Mouse (Mus musculus) E14TG2a.4 (cell line): ENCODE measurements at regions not wholly inside any gene's neighbourhood (a gene's known extent, or its start where the extent isn't known, plus 50 kb on each side); places are given as distances from the start of the nearest gene placed in this dataset.
"Not testable (repeated sequence)": the region's sequence is repeated elsewhere in the genome, so short reads cannot be mapped to it uniquely, and the experiment has no call there.

Experiments
- H3K27me3 ChIP-seq: 2 replicates; pipeline ENCODE4 v1.6.1; 2014; ENCODE audit warnings: low read length, control low read depth; ENCODE audit not compliant: insufficient read depth
- H3K36me3 ChIP-seq: 2 replicates; pipeline ENCODE4 v1.6.1; 2014; ENCODE audit warnings: low read length, control low read depth; ENCODE audit not compliant: insufficient read depth
- H3K4me1 ChIP-seq: replicated peaks from 2 replicates; pipeline ENCODE4 v1.6.1; 2014; ENCODE audit warnings: low read depth, low read length, control low read depth
- H3K4me3 ChIP-seq: replicated peaks from 2 replicates; pipeline ENCODE4 v1.5.1; 2014; ENCODE audit warnings: mild to moderate bottlenecking, low read length
- H3K9me3 ChIP-seq: 2 replicates; pipeline ENCODE4 v1.6.1; 2014; ENCODE audit warnings: low read length, control low read depth
- CTCF ChIP-seq: conservative IDR thresholded peaks from 2 replicates; pipeline ENCODE4 v1.5.1; 2014; ENCODE audit warnings: low read length
- NANOG ChIP-seq: IDR thresholded peaks from 2 replicates; pipeline ENCODE4 v1.6.1; 2014; ENCODE audit warnings: borderline replicate concordance, low read length, mixed read lengths
- POU5F1 ChIP-seq: IDR thresholded peaks from 2 replicates; pipeline ENCODE4 v1.6.1; 2014; ENCODE audit warnings: low read length, borderline replicate concordance

- H3K27me3 ChIP-seq = no peaks in the 10 kb centered on the region
- TF ChIP-seq POU5F1 = no peak
- no peak for TF ChIP-seq CTCF
- no peaks in the 10 kb centered on the region for H3K36me3 ChIP-seq
- peaks cover 13% of the 10 kb centered on the region for H3K4me1 ChIP-seq
- H3K9me3 ChIP-seq = no peaks in the 10 kb centered on the region
- H3K4me3 ChIP-seq = no peak overlapping the region
Observed at GRCm38 (mm10) chr16:31570311-31571139, 92.7 kb upstream of the Dlg1 start.

GRCm38 (mm10) chr16:31573833-31574232 is 89.4 kb upstream of the Dlg1 start:
- H3K9me3 ChIP-seq, H3K36me3 ChIP-seq, H3K27me3 ChIP-seq, H3K4me3 ChIP-seq, H3K4me1 ChIP-seq: not testable (repeated sequence)

- not testable (repeated sequence) for H3K27me3 ChIP-seq, H3K4me3 ChIP-seq, H3K9me3 ChIP-seq, H3K36me3 ChIP-seq, H3K4me1 ChIP-seq
Observed at GRCm38 (mm10) chr16:31575646-31576045, 87.6 kb upstream of the Dlg1 start.

GRCm38 (mm10) chr16:31576422-31576821 is 86.8 kb upstream of the Dlg1 start:
- H3K36me3 ChIP-seq = no peaks in the 10 kb centered on the region
- no peaks in the 10 kb centered on the region for H3K27me3 ChIP-seq
- TF ChIP-seq NANOG (no peak), POU5F1 (no peak), CTCF (no peak)
- no peak overlapping the region for H3K4me3 ChIP-seq
- H3K4me1 ChIP-seq = peaks cover 4% of the 10 kb centered on the region
- H3K9me3 ChIP-seq = no peaks in the 10 kb centered on the region

GRCm38 (mm10) chr16:31577347-31577746 is 85.9 kb upstream of the Dlg1 start:
- H3K36me3 ChIP-seq = no peaks in the 10 kb centered on the region
- no peaks in the 10 kb centered on the region for H3K27me3 ChIP-seq
- H3K9me3 ChIP-seq = no peaks in the 10 kb centered on the region
- no peak overlapping the region for H3K4me3 ChIP-seq
- H3K4me1 ChIP-seq = peaks cover 4% of the 10 kb centered on the region
- TF ChIP-seq POU5F1 = no peak
- no peak for TF ChIP-seq NANOG
- no peak for TF ChIP-seq CTCF

GRCm38 (mm10) chr16:31579318-31579717 is 83.9 kb upstream of the Dlg1 start:
- no peak for TF ChIP-seq NANOG
- no peak for TF ChIP-seq POU5F1
- no peak for TF ChIP-seq CTCF
- Histone ChIP-seq H3K4me3 (no peak overlapping the region), H3K4me1 (peaks cover 4% of the 10 kb centered on the region)

GRCm38 (mm10) chr16:31580779-31581178 is 82.5 kb upstream of the Dlg1 start:
- no peaks in the 10 kb centered on the region for H3K27me3 ChIP-seq
- H3K4me3 ChIP-seq = no peak overlapping the region

More at GRCm38 (mm10) chr16:31579318-31579717, 83.9 kb upstream of the Dlg1 start:
- no peaks in the 10 kb centered on the region for H3K36me3 ChIP-seq
- no peaks in the 10 kb centered on the region for H3K9me3 ChIP-seq
- H3K27me3 ChIP-seq = no peaks in the 10 kb centered on the region

DNA sequence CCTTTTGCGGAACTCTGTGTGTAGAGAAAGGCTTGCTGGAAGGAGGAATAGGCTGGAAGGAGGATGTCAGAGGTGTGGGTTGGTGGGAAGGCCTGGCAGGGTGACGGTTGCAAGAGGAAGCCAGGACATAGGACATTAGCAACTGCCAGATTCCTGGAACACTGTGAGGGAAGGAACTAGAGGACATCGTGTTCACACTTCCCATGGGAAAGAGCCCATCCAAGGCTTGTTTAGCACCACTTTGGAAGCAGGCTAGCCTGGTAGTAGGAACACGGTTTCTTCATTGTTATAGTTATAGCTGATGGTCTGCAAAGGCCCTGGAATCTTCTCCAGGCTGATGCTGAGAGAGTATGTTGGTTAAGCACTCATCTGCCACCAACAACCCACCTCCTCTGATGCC is 80.4 kb upstream of the Dlg1 start:
- no peaks in the 10 kb centered on the region for H3K27me3 ChIP-seq
- no peaks in the 10 kb centered on the region for H3K4me1 ChIP-seq
- no peak for TF ChIP-seq POU5F1
- TF ChIP-seq CTCF = no peak
- no peak for TF ChIP-seq NANOG
- H3K4me3 ChIP-seq = no peak overlapping the region
- H3K36me3 ChIP-seq = no peaks in the 10 kb centered on the region
- H3K9me3 ChIP-seq = no peaks in the 10 kb centered on the region

More at GRCm38 (mm10) chr16:31580779-31581178, 82.5 kb upstream of the Dlg1 start:
- TF ChIP-seq CTCF (no peak), POU5F1 (no peak), NANOG (no peak)
- Histone ChIP-seq H3K36me3 (no peaks in the 10 kb centered on the region), H3K4me1 (no peaks in the 10 kb centered on the region), H3K9me3 (no peaks in the 10 kb centered on the region)

- Histone ChIP-seq H3K9me3 (no peaks in the 10 kb centered on the region), H3K36me3 (no peaks in the 10 kb centered on the region), H3K27me3 (no peaks in the 10 kb centered on the region), H3K4me1 (0 out of 2 replicates have a peak, but pooled peaks cover under 1% of the 10 kb centered on the region), H3K4me3 (no peak overlapping the region)
- no peak for TF ChIP-seq NANOG
- no peak for TF ChIP-seq POU5F1
- no peak for TF ChIP-seq CTCF
Observed at GRCm38 (mm10) chr16:31583627-31584026, 79.6 kb upstream of the Dlg1 start.
